Mouse (Mus musculus): Measurements from ENCODE around the gene Atoh8. TPM values are rescaled to one million over a fixed set of nuclear protein-coding genes. Genes with fewer than 3 reads are reported as not detected.

Gene Atoh8
- polyA plus RNA-seq, 1 experiment, result 9.1 TPM

- no peaks in the 10 kb centered on the region for H3K4me1 ChIP-seq (ENCODE audit: control insufficient read depth, insufficient read depth, insufficient read length, low read length)
- H3K27me3 ChIP-seq (ENCODE audit: control insufficient read depth, insufficient read depth, low read length), result no peaks in the 10 kb centered on the region
- TF ChIP-seq CTCF (IDR thresholded peaks at IDR 0.05; ENCODE audit: extremely low read depth, insufficient read length, insufficient replicate concordance, low read depth, low read length) (no peak), POLR2A (IDR thresholded peaks at IDR 0.05; ENCODE audit: low read depth, low read length) (no peak)
Observed at GRCm38 (mm10) chr6:72197515-72197914, 37.9 kb downstream of the Atoh8 start.

GRCm38 (mm10) chr6:72196660-72197059 is 38.7 kb downstream of the Atoh8 start:
- H3K27ac ChIP-seq (ENCODE audit: insufficient read depth, low read depth, low read length), result no peak overlapping the region
- H3K4me1 ChIP-seq (ENCODE audit: control insufficient read depth, insufficient read depth, insufficient read length, low read length), result no peaks in the 10 kb centered on the region
- 95% methylated on average over 3 of the region's 3 CpGs for WGBS
- H3K27me3 ChIP-seq (ENCODE audit: control insufficient read depth, insufficient read depth, low read length), result no peaks in the 10 kb centered on the region
- no peak overlapping the region for H3K4me3 ChIP-seq (ENCODE audit: low read depth, low read length)
- no peaks in the 10 kb centered on the region for H3K36me3 ChIP-seq (ENCODE audit: control insufficient read depth, insufficient read depth, low read length)
- no peak for TF ChIP-seq CTCF (IDR thresholded peaks at IDR 0.05; ENCODE audit: extremely low read depth, insufficient read length, insufficient replicate concordance, low read depth, low read length)
- no peak for TF ChIP-seq POLR2A (IDR thresholded peaks at IDR 0.05; ENCODE audit: low read depth, low read length)

More at GRCm38 (mm10) chr6:72197515-72197914, 37.9 kb downstream of the Atoh8 start:
- no peak overlapping the region for H3K4me3 ChIP-seq (ENCODE audit: low read depth, low read length)
- H3K36me3 ChIP-seq (ENCODE audit: control insufficient read depth, insufficient read depth, low read length), result no peaks in the 10 kb centered on the region
- no peak overlapping the region for H3K27ac ChIP-seq (ENCODE audit: insufficient read depth, low read depth, low read length)

GRCm38 (mm10) chr6:72190577-72190976 is 44.8 kb downstream of the Atoh8 start:
- Histone ChIP-seq H3K4me1 (ENCODE audit: control insufficient read depth, insufficient read depth, insufficient read length, low read length) (0 out of 2 replicates have a peak, but pooled peaks cover 2% of the 10 kb centered on the region), H3K4me3 (ENCODE audit: low read depth, low read length) (no peak overlapping the region)
- 76% methylated on average over 5 of the region's 5 CpGs for WGBS

GRCm38 (mm10) chr6:72190120-72190519 is 45.3 kb downstream of the Atoh8 start:
- H3K4me1 ChIP-seq (ENCODE audit: control insufficient read depth, insufficient read depth, insufficient read length, low read length), result 0 out of 2 replicates have a peak, but pooled peaks cover 2% of the 10 kb centered on the region
- TF ChIP-seq CTCF (IDR thresholded peaks at IDR 0.05; ENCODE audit: extremely low read depth, insufficient read length, insufficient replicate concordance, low read depth, low read length) (no peak), POLR2A (IDR thresholded peaks at IDR 0.05; ENCODE audit: low read depth, low read length) (no peak)
- peaks cover 7% of the 10 kb centered on the region; the same call in 1 of the 2 replicates for H3K27me3 ChIP-seq (ENCODE audit: control insufficient read depth, insufficient read depth, low read length)
- H3K36me3 ChIP-seq (ENCODE audit: control insufficient read depth, insufficient read depth, low read length), result no peaks in the 10 kb centered on the region
- no peak overlapping the region for H3K27ac ChIP-seq (ENCODE audit: insufficient read depth, low read depth, low read length)
- 31% methylated on average over 6 of the region's 6 CpGs for WGBS
- no peak overlapping the region for H3K4me3 ChIP-seq (ENCODE audit: low read depth, low read length)

More at GRCm38 (mm10) chr6:72190577-72190976, 44.8 kb downstream of the Atoh8 start:
- H3K27me3 ChIP-seq (ENCODE audit: control insufficient read depth, insufficient read depth, low read length), result peaks cover 7% of the 10 kb centered on the region; the same call in 1 of the 2 replicates
- no peaks in the 10 kb centered on the region for H3K36me3 ChIP-seq (ENCODE audit: control insufficient read depth, insufficient read depth, low read length)
- no peak for TF ChIP-seq CTCF (IDR thresholded peaks at IDR 0.05; ENCODE audit: extremely low read depth, insufficient read length, insufficient replicate concordance, low read depth, low read length)
- H3K27ac ChIP-seq (ENCODE audit: insufficient read depth, low read depth, low read length), result no peak overlapping the region

GRCm38 (mm10) chr6:72189061-72189863 is 46.1 kb downstream of the Atoh8 start:
- WGBS, result 9% methylated on average over 29 of the region's 29 CpGs
- TF ChIP-seq CTCF (IDR thresholded peaks at IDR 0.05; ENCODE audit: extremely low read depth, insufficient read length, insufficient replicate concordance, low read depth, low read length), result no peak
- no peak for TF ChIP-seq POLR2A (IDR thresholded peaks at IDR 0.05; ENCODE audit: low read depth, low read length)

GRCm38 (mm10) chr6:72186809-72187208 is 48.6 kb downstream of the Atoh8 start:
- H3K4me1 ChIP-seq (ENCODE audit: control insufficient read depth, insufficient read depth, insufficient read length, low read length), result 0 out of 2 replicates have a peak, but pooled peaks cover 2% of the 10 kb centered on the region
- 89% methylated on average over 6 of the region's 6 CpGs for WGBS
- no peak overlapping the region for H3K27ac ChIP-seq (ENCODE audit: insufficient read depth, low read depth, low read length)
- no peaks in the 10 kb centered on the region for H3K36me3 ChIP-seq (ENCODE audit: control insufficient read depth, insufficient read depth, low read length)
- TF ChIP-seq POLR2A (IDR thresholded peaks at IDR 0.05; ENCODE audit: low read depth, low read length) (no peak), CTCF (IDR thresholded peaks at IDR 0.05; ENCODE audit: extremely low read depth, insufficient read length, insufficient replicate concordance, low read depth, low read length) (no peak)
- no peak overlapping the region for H3K4me3 ChIP-seq (ENCODE audit: low read depth, low read length)
- peaks cover 7% of the 10 kb centered on the region; the same call in 1 of the 2 replicates for H3K27me3 ChIP-seq (ENCODE audit: control insufficient read depth, insufficient read depth, low read length)

More at GRCm38 (mm10) chr6:72189061-72189863, 46.1 kb downstream of the Atoh8 start:
- 0 out of 2 replicates have a peak, but pooled peaks cover 2% of the 10 kb centered on the region for H3K4me1 ChIP-seq (ENCODE audit: control insufficient read depth, insufficient read depth, insufficient read length, low read length)
- peaks cover 7% of the 10 kb centered on the region; the same call in 1 of the 2 replicates for H3K27me3 ChIP-seq (ENCODE audit: control insufficient read depth, insufficient read depth, low read length)
- H3K27ac ChIP-seq (ENCODE audit: insufficient read depth, low read depth, low read length), result no peak overlapping the region
- no peaks in the 10 kb centered on the region for H3K36me3 ChIP-seq (ENCODE audit: control insufficient read depth, insufficient read depth, low read length)
- H3K4me3 ChIP-seq (ENCODE audit: low read depth, low read length), result no peak overlapping the region

GRCm38 (mm10) chr6:72185893-72186490 is 49.4 kb downstream of the Atoh8 start:
- TF ChIP-seq CTCF (IDR thresholded peaks at IDR 0.05; ENCODE audit: extremely low read depth, insufficient read length, insufficient replicate concordance, low read depth, low read length) (peak; percentile 90; the same call in 1 of the 2 replicates), POLR2A (IDR thresholded peaks at IDR 0.05; ENCODE audit: low read depth, low read length) (no peak)
- no peak overlapping the region for H3K4me3 ChIP-seq (ENCODE audit: low read depth, low read length)
- peaks cover 7% of the 10 kb centered on the region; the same call in 1 of the 2 replicates for H3K27me3 ChIP-seq (ENCODE audit: control insufficient read depth, insufficient read depth, low read length)
- no peaks in the 10 kb centered on the region for H3K36me3 ChIP-seq (ENCODE audit: control insufficient read depth, insufficient read depth, low read length)
- H3K4me1 ChIP-seq (ENCODE audit: control insufficient read depth, insufficient read depth, insufficient read length, low read length), result 0 out of 2 replicates have a peak, but pooled peaks cover 2% of the 10 kb centered on the region
- H3K27ac ChIP-seq (ENCODE audit: insufficient read depth, low read depth, low read length), result no peak overlapping the region
- 1% methylated on average over 6 of the region's 6 CpGs for WGBS
